In genomic region chr9:122586421-122586820, GRCm38 (mm10) we compare ENCODE assay signal across 14 mouse cellular contexts.
"Had no signal": no experiment of that assay in that cellular context is flagged by ENCODE, and none has a peak within 500 bp of the region (broad histone marks: within the 10 kb centered on the region; RNA-seq: fewer than 3 reads in every experiment).

No protein-coding gene starts in this region.

- DNase-seq: kidney, adult 18-20 months; kidney, postnatal 14 days; layer of hippocampus, adult 9-11 months; layer of hippocampus, postnatal 36 days; left cerebral cortex, postnatal 4 days; lung, adult 18-20 months; right cerebral cortex, postnatal 14 days had no signal

- H3K4me3 ChIP-seq: kidney, embryonic 15.5 days; limb, embryonic 13.5 days; midbrain, embryonic 12.5 days; myocyte; neural tube, embryonic 15.5 days; stomach, embryonic 15.5 days had no signal

- H3K27ac ChIP-seq: kidney, embryonic 15.5 days; limb, embryonic 13.5 days; liver, embryonic 14.5 days; midbrain, embryonic 12.5 days; neural tube, embryonic 15.5 days; stomach, embryonic 15.5 days had no signal

- H3K4me1 ChIP-seq: kidney, embryonic 15.5 days; midbrain, embryonic 12.5 days; neural tube, embryonic 15.5 days; stomach, embryonic 15.5 days had no signal
